In genomic region chr7:100309216-100309615, GRCm38 (mm10) we compare ENCODE assay signal across 12 mouse cellular contexts. TPM values are rescaled to one million over a fixed set of nuclear protein-coding genes. Genes with fewer than 3 reads are reported as not detected.
DNase-seq lines count a peak whose midpoint lies in the region; ATAC-seq and TF ChIP-seq lines count a peak whose summit lies in the region.
"Had no signal": no experiment of that assay in that cellular context is flagged by ENCODE, and none has a peak within 500 bp of the region (broad histone marks: within the 10 kb centered on the region; RNA-seq: fewer than 3 reads in every experiment).

No protein-coding gene starts in this region.

- H3K4me1 ChIP-seq in liver, embryonic 13.5 days (replicated peaks), result peaks cover 24% of the 10 kb centered on the region
- H3K4me1 ChIP-seq in liver, embryonic 11.5 days (replicated peaks; ENCODE audit: control insufficient read depth, insufficient read depth, low read length), result peaks cover 17% of the 10 kb centered on the region
- H3K4me1 ChIP-seq in embryonic facial prominence, embryonic 10.5 days, result peaks cover 23% of the 10 kb centered on the region
- H3K4me1 ChIP-seq in forebrain, postnatal 0 days (ENCODE audit: insufficient read depth), result peaks cover 25% of the 10 kb centered on the region
- peaks cover 39% of the 10 kb centered on the region for H3K4me1 ChIP-seq in midbrain, embryonic 14.5 days (ENCODE audit: control insufficient read depth, insufficient read depth, low read length)
- H3K4me1 ChIP-seq in cerebellum, adult 2 months (ENCODE audit: control insufficient read depth, insufficient read depth, low read length), result no peaks in the 10 kb centered on the region

- no peak for TF ChIP-seq CTCF in forebrain, postnatal 0 days (IDR thresholded peaks at IDR 0.05; ENCODE audit: low read depth)
- no peak for TF ChIP-seq CTCF in cerebellum, adult 2 months (IDR thresholded peaks at IDR 0.05; ENCODE audit: borderline replicate concordance, insufficient read depth, low read depth, low read length)

- H3K9ac ChIP-seq in liver, embryonic 13.5 days, result no peak overlapping the region
- H3K9ac ChIP-seq in liver, embryonic 11.5 days (ENCODE audit: low read depth, low read length), result no peak overlapping the region
- no peak overlapping the region for H3K9ac ChIP-seq in forebrain, postnatal 0 days
- H3K9ac ChIP-seq in midbrain, embryonic 14.5 days (replicated peaks; ENCODE audit: low read length), result no peak overlapping the region
- H3K9ac ChIP-seq: liver, embryonic 12.5 days had no signal

- DNase-seq in liver, embryonic 13.5 days, result no peak
- no peak for DNase-seq in liver, embryonic 11.5 days (ENCODE audit: low spot score)
- no peak for DNase-seq in embryonic facial prominence, embryonic 10.5 days (ENCODE audit: low spot score)
- DNase-seq in forebrain, postnatal 0 days, result peak; percentile 65
- peak; percentile 55 for DNase-seq in midbrain, embryonic 14.5 days
- DNase-seq in layer of hippocampus, adult 11-12 months (ENCODE audit: low spot score), result no peak
- DNase-seq in cerebellum, adult 2 months, result no peak
- DNase-seq: embryo, embryonic 11 days; gastrocnemius, postnatal 25 days had no signal

- H3K27ac ChIP-seq in liver, embryonic 13.5 days, result no peak overlapping the region
- no peak overlapping the region for H3K27ac ChIP-seq in liver, embryonic 11.5 days (ENCODE audit: low read depth, low read length)
- H3K27ac ChIP-seq in embryonic facial prominence, embryonic 10.5 days (replicated peaks), result 0 out of 2 replicates have a peak overlapping the region, but pooled peaks have one; percentile 26
- H3K27ac ChIP-seq in forebrain, postnatal 0 days (ENCODE audit: low read depth, low read length), result peak overlapping the region; percentile 77
- peak overlapping the region; percentile 87 for H3K27ac ChIP-seq in midbrain, embryonic 14.5 days (replicated peaks; ENCODE audit: low read depth, low read length)
- H3K27ac ChIP-seq in cerebellum, adult 2 months (ENCODE audit: insufficient read depth, low read length), result no peak overlapping the region
- H3K27ac ChIP-seq: kidney, postnatal 0 days; liver, embryonic 12.5 days had no signal

- WGBS in liver, embryonic 13.5 days (ENCODE audit: insufficient replicate concordance), result 50% methylated on average over 1 of the region's 1 CpGs
- WGBS in liver, embryonic 11.5 days, result 61% methylated on average over 1 of the region's 1 CpGs
- WGBS in embryonic facial prominence, embryonic 10.5 days, result 86% methylated on average over 1 of the region's 1 CpGs
- 26% methylated on average over 1 of the region's 1 CpGs for WGBS in forebrain, postnatal 0 days
- 41% methylated on average over 1 of the region's 1 CpGs for WGBS in midbrain, embryonic 14.5 days
- 60% methylated on average over 1 of the region's 1 CpGs for WGBS in cerebellum, adult 2 months

- H3K4me2 ChIP-seq in liver, embryonic 13.5 days, result no peak overlapping the region
- no peak overlapping the region for H3K4me2 ChIP-seq in liver, embryonic 11.5 days
- no peak overlapping the region for H3K4me2 ChIP-seq in forebrain, postnatal 0 days (ENCODE audit: low read depth)
- no peak overlapping the region for H3K4me2 ChIP-seq in midbrain, embryonic 14.5 days (ENCODE audit: low read length)
- H3K4me2 ChIP-seq: liver, embryonic 12.5 days had no signal

- no peak overlapping the region for H3K4me3 ChIP-seq in liver, embryonic 13.5 days (replicated peaks)
- no peak overlapping the region for H3K4me3 ChIP-seq in liver, embryonic 11.5 days (ENCODE audit: low read depth, low read length)
- H3K4me3 ChIP-seq in embryonic facial prominence, embryonic 10.5 days, result no peak overlapping the region
- H3K4me3 ChIP-seq in forebrain, postnatal 0 days (ENCODE audit: low read depth, low read length), result no peak overlapping the region
- no peak overlapping the region for H3K4me3 ChIP-seq in midbrain, embryonic 14.5 days (replicated peaks; ENCODE audit: low read depth, low read length)
- no peak overlapping the region for H3K4me3 ChIP-seq in cerebellum, adult 2 months (replicated peaks; ENCODE audit: insufficient read depth, low read depth, low read length)
- H3K4me3 ChIP-seq: liver, embryonic 12.5 days had no signal

- TF ChIP-seq POLR2A in cerebellum, adult 2 months (IDR thresholded peaks at IDR 0.05; ENCODE audit: borderline replicate concordance, insufficient read depth, low read length), result no peak

- no peaks in the 10 kb centered on the region for H3K9me3 ChIP-seq in liver, embryonic 13.5 days (replicated peaks)
- H3K9me3 ChIP-seq in liver, embryonic 11.5 days (ENCODE audit: control insufficient read depth, low read length), result no peaks in the 10 kb centered on the region
- no peaks in the 10 kb centered on the region for H3K9me3 ChIP-seq in embryonic facial prominence, embryonic 10.5 days
- H3K9me3 ChIP-seq in forebrain, postnatal 0 days (ENCODE audit: low read length), result no peaks in the 10 kb centered on the region
- H3K9me3 ChIP-seq in midbrain, embryonic 14.5 days (ENCODE audit: control insufficient read depth, low read length), result no peaks in the 10 kb centered on the region
- H3K9me3 ChIP-seq: liver, embryonic 12.5 days had no signal

- peak; percentile 47; the same call in 1 of the 2 replicates for ATAC-seq in liver, embryonic 13.5 days (ENCODE audit: low read depth)
- ATAC-seq in liver, embryonic 11.5 days (replicated peaks; ENCODE audit: low FRiP score), result no peak
- peak; percentile 50 for ATAC-seq in forebrain, postnatal 0 days
- no peak for ATAC-seq in midbrain, embryonic 14.5 days (ENCODE audit: low FRiP score, low TSS enrichment)
- no peak for ATAC-seq in inflammation-experienced regulatory T-cells, adult 6 months
- ATAC-seq: liver, embryonic 12.5 days had no signal

- no peaks in the 10 kb centered on the region for H3K36me3 ChIP-seq in liver, embryonic 13.5 days
- H3K36me3 ChIP-seq in liver, embryonic 11.5 days (ENCODE audit: control insufficient read depth, insufficient read depth, low read length), result no peaks in the 10 kb centered on the region
- no peaks in the 10 kb centered on the region for H3K36me3 ChIP-seq in embryonic facial prominence, embryonic 10.5 days (replicated peaks)
- H3K36me3 ChIP-seq in forebrain, postnatal 0 days (ENCODE audit: insufficient read depth), result no peaks in the 10 kb centered on the region
- no peaks in the 10 kb centered on the region for H3K36me3 ChIP-seq in midbrain, embryonic 14.5 days (ENCODE audit: control insufficient read depth, insufficient read depth, low read length)
- H3K36me3 ChIP-seq: liver, embryonic 12.5 days had no signal

- H3K27me3 ChIP-seq in liver, embryonic 13.5 days, result no peaks in the 10 kb centered on the region
- H3K27me3 ChIP-seq in liver, embryonic 11.5 days (replicated peaks; ENCODE audit: control insufficient read depth, insufficient read depth, low read length), result no peaks in the 10 kb centered on the region
- no peaks in the 10 kb centered on the region for H3K27me3 ChIP-seq in embryonic facial prominence, embryonic 10.5 days (replicated peaks; ENCODE audit: low read depth, poor library complexity, severe bottlenecking)
- no peaks in the 10 kb centered on the region for H3K27me3 ChIP-seq in forebrain, postnatal 0 days (ENCODE audit: insufficient read depth, low read length)
- H3K27me3 ChIP-seq in midbrain, embryonic 14.5 days (ENCODE audit: control insufficient read depth, insufficient read depth, low read length), result no peaks in the 10 kb centered on the region
- H3K27me3 ChIP-seq in cerebellum, adult 2 months (ENCODE audit: control insufficient read depth, insufficient read depth, low read length), result no peaks in the 10 kb centered on the region

RNA-seq across cellular contexts. Expression of gene P4ha3, which starts 23.9 kb away (rescaled TPM):
- polyA plus RNA-seq in liver, embryonic 13.5 days (2015; fragmentation: Nextera tagmentation; extraction: Ambion mirVana), result 0.76 and 1.3 TPM in 2 replicates
- 5.9 and 7.1 TPM in 2 replicates for polyA plus RNA-seq in liver, embryonic 11.5 days (2014; fragmentation: Nextera tagmentation; extraction: Ambion mirVana)
- polyA plus RNA-seq in embryonic facial prominence, embryonic 10.5 days (2016; fragmentation: Nextera tagmentation; extraction: Ambion mirVana), result 1.6 and 2.3 TPM in 2 replicates
- total RNA-seq in forebrain, postnatal 0 days (2014; rRNA removed), result 3.1 and 7.3 TPM in 2 replicates
- polyA plus RNA-seq in forebrain, postnatal 0 days (2015; fragmentation: Nextera tagmentation; extraction: Ambion mirVana), result 2.2 and 3.0 TPM in 2 replicates
- polyA plus RNA-seq in midbrain, embryonic 14.5 days (2014; fragmentation: Nextera tagmentation; extraction: Ambion mirVana), result 6.8 and 7.8 TPM in 2 replicates
- polyA plus RNA-seq in cerebellum, adult 2 months (2012; rRNA removed), result 2.2 and 2.3 TPM in 2 replicates
- under 1 TPM in 1 of 3 experiments, not detected in 2; 0.26 TPM for polyA plus RNA-seq in inflammation-experienced regulatory T-cells, adult 6 months (2017; shearing (Covaris generic))

Comparison
In these comparisons a context has a peak if more than half of its experiments do, and no peak if none do; other contexts are left out.
1. ATAC-seq: peak in liver, embryonic 13.5 days (single experiment) and forebrain, postnatal 0 days (single experiment); none in liver, embryonic 11.5 days (single experiment), midbrain, embryonic 14.5 days (single experiment) and inflammation-experienced regulatory T-cells, adult 6 months (single experiment).
2. DNase-seq: peak in forebrain, postnatal 0 days (single experiment) and midbrain, embryonic 14.5 days (single experiment); none in liver, embryonic 13.5 days (single experiment), liver, embryonic 11.5 days (single experiment), embryonic facial prominence, embryonic 10.5 days (single experiment), layer of hippocampus, adult 11-12 months (single experiment) and cerebellum, adult 2 months (0 of 2).
3. H3K27ac ChIP-seq: peak in embryonic facial prominence, embryonic 10.5 days (single experiment), forebrain, postnatal 0 days (single experiment) and midbrain, embryonic 14.5 days (single experiment); none in liver, embryonic 13.5 days (single experiment), liver, embryonic 11.5 days (single experiment) and cerebellum, adult 2 months (single experiment).